Mouse (Mus musculus): Measurements from ENCODE around the gene Elovl6.

Gene Elovl6

GRCm38 (mm10) chr3:129605487-129605886 is 73.3 kb downstream of the Elovl6 start:
- DNase-seq (ENCODE audit: low read depth, low spot score), result no peak

DNA sequence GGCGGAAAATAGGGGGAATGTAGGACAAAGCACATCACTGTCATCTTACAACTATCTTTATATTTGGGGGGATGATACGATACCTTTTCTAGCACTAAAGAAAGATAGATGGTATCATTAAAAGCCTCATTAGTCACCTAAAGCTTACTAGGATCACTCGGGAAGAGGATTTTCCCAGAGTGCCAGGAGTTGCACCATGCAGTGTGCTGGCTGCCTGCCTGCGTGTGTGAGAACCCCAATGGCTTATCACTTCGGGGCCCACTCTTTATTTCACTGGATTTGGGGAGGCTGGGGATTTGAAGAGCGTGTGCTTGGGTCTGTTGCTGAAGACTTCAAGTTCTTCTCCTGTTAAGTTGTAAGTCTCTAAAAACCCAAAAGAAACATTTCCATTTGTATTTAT is 73.8 kb downstream of the Elovl6 start:
- DNase-seq (ENCODE audit: low read depth, low spot score), result no peak

DNA sequence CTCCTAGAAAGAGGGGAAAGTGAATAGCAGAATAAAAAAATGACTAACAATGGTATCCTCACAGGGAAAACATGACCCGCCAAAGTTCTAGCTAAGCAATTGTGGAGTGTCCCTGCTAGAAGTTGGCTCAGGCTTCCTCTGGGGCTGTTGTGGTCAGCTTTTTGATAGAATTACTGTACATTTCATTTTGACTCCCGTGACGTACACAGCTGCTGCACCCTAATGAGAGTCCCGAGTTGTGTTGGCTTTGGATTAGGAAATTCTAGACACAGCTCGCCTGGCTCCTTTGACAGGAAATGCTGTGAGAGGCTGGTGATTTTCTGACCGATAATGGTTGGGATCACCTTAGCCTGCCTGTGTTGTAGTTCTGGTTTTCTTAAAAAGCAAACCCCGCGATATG is 79.5 kb downstream of the Elovl6 start:
- DNase-seq (ENCODE audit: low read depth, low spot score), result no peak

- no peak for DNase-seq (ENCODE audit: low read depth, low spot score)
Measured at GRCm38 (mm10) chr3:129612311-129613097, 80.3 kb downstream of the Elovl6 start.

- no peak for DNase-seq (ENCODE audit: low read depth, low spot score)
Measured at GRCm38 (mm10) chr3:129613756-129614155, 81.6 kb downstream of the Elovl6 start.

GRCm38 (mm10) chr3:129614216-129614615 is 82.1 kb downstream of the Elovl6 start:
- DNase-seq (ENCODE audit: low read depth, low spot score), result no peak

- no peak for DNase-seq (ENCODE audit: low read depth, low spot score)
Measured at GRCm38 (mm10) chr3:129617450-129617849, 85.3 kb downstream of the Elovl6 start.

DNA sequence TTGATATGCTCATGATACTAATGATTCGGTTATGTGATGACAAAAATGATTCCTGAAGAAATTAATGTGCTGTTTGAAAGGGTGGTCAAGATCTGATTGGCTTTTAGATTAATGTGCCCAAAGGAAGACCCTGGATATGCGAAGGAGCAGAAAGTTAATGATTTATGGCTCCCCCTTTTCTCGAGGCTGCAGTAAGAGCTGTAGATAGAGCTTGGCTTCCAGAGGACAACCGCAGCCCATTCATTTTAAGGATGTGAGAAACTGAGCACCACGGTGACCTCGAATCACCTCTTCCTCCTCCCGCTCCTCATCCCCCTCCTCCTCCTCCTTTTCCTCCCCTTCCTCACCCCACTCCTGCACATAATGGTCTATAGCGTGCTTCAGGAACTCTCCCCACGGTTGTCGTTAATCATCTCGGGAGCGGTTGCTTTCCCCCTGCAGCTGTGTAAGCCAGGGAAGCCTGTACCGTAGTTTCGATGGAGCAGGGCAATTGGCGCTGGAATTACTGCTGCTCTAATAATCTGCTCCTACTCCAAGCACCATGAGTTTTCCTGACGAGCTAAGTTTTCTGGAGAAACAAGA is 87.1 kb downstream of the Elovl6 start:
- no peak for DNase-seq (ENCODE audit: low read depth, low spot score)

- DNase-seq (ENCODE audit: low read depth, low spot score), result no peak
Measured at GRCm38 (mm10) chr3:129620802-129621201, 88.6 kb downstream of the Elovl6 start.

- DNase-seq (ENCODE audit: low read depth, low spot score), result no peak
Measured at GRCm38 (mm10) chr3:129621255-129621654, 89.1 kb downstream of the Elovl6 start.

GRCm38 (mm10) chr3:129622120-129622519 is 90.0 kb downstream of the Elovl6 start:
- DNase-seq (ENCODE audit: low read depth, low spot score), result peak; percentile 33

GRCm38 (mm10) chr3:129622705-129623104 is 90.5 kb downstream of the Elovl6 start:
- DNase-seq (ENCODE audit: low read depth, low spot score), result no peak

DNA sequence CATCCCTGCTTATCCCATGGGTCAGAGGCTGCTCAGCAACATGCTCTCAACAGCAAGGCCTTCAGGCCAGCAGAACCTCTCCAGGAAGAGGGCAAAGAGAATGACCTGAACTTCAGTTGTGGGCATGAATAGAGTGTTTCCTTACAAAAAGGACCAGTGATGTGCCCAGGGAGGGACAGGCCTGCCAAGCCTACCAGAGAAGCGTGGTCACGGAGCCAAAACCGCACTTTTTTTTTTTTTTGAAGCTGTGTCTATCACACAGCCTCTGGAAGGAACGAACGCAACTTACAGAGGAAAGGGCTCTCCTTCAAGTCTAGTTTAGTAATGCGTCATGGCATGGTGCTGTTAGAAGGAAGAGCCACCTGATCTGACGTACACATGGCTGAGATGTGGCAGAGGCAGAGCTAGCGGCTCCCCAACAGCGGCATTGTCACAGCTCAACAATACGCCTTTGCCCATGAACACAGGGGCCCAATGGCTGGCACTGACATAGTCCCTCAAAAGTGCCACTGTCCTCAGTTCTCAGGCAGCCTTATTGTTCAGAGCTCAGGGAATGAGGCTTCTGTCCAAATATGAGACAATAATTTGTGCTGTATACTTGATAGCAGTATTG is 92.1 kb downstream of the Elovl6 start:
- DNase-seq (ENCODE audit: low read depth, low spot score), result no peak

GRCm38 (mm10) chr3:129627281-129627680 is 95.1 kb downstream of the Elovl6 start:
- DNase-seq (ENCODE audit: low read depth, low spot score), result no peak

DNA sequence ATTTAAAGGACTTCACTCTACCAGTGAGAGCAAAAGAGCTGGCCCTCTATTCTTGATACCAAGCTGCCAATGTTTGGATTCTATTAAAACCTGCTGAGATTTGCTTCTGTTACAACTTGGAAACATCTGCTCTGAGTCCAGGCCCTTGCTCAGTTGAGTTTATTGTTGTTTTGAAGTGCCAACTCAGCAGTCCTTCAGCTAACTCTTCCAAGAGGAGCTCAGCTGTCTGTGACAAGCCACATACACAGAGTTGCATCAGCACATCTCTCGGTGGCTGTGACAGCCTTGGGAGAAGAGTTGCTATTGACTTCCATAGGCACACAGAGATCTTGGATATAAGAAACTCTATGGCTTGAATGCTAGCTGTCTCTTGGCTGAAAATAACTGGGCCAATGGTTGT is 98.9 kb downstream of the Elovl6 start:
- no peak for DNase-seq (ENCODE audit: low read depth, low spot score)

DNA sequence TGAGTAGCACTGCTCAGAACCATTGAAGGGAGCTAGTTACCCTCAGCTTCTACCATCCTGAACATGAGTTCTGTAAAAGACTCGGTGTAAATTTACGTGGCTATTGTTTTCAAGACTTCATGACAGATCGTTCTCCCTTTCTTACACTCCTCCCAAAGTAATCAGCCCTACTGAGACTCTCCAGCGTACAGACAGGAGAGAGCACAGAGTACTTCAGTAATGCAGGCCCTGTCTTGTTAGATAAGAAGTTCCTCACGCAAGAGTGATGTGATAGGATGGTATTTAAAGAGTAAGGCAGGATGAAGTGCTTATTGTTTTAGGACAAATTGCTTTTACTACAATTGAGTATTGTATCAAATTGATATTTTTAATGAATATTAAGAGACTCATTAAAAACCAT is 99.7 kb downstream of the Elovl6 start:
- no peak for DNase-seq (ENCODE audit: low read depth, low spot score)

GRCm38 (mm10) chr3:129633518-129633917 is 101.4 kb downstream of the Elovl6 start:
- no peak for DNase-seq (ENCODE audit: low read depth, low spot score)

- DNase-seq (ENCODE audit: low read depth, low spot score), result no peak
Measured at GRCm38 (mm10) chr3:129634260-129634901, 102.2 kb downstream of the Elovl6 start.

- no peak for DNase-seq (ENCODE audit: low read depth, low spot score)
Measured at GRCm38 (mm10) chr3:129637446-129637845, 105.3 kb downstream of the Elovl6 start.

GRCm38 (mm10) chr3:129639701-129640100 is 107.5 kb downstream of the Elovl6 start:
- no peak for DNase-seq (ENCODE audit: low read depth, low spot score)

GRCm38 (mm10) chr3:129640211-129641000 is 108.3 kb downstream of the Elovl6 start:
- no peak for DNase-seq (ENCODE audit: low read depth, low spot score)

DNA sequence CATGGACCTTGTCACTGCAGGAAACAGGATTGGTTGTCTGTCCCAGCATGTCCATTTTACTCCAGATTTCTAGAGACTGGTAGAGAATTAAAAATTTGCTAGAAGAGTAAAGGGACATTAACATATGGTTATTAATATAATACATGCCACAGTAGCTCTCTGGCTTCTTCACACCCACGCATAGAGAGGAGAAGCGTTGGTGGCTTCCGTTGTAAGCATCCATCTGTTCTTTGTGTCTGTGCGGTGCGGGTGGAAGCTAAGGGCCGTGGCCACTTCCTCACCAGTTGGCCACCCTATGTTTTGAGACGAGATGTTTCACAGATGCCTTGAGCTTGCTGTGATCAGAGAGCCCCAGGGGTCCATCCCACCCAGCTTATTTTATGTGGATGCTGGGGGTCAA is 109.5 kb downstream of the Elovl6 start:
- DNase-seq (ENCODE audit: low read depth, low spot score), result no peak
